Mouse (Mus musculus): ENCODE data around the gene Gpc5. TPM values are rescaled to one million over a fixed set of nuclear protein-coding genes. Genes with fewer than 3 reads are reported as not detected.

Gene Gpc5
- 7.4 and 10.4 TPM in 2 replicates for polyA plus RNA-seq (2015; fragmentation: Nextera tagmentation; extraction: Ambion mirVana)

- H3K27ac ChIP-seq (ENCODE audit: low read length): 0 out of 2 replicates have a peak within 1 kb of the TSS, but pooled peaks have one; percentile 20
- under 1% methylated on average over 30 of the region's 31 CpGs for WGBS
- H3K36me3 ChIP-seq (ENCODE audit: control insufficient read depth, insufficient read depth, low read length): no peaks in the 10 kb centered on the region
- peak within 1 kb of the TSS; percentile 77 for H3K4me3 ChIP-seq (ENCODE audit: low read depth, low read length)
- H3K4me1 ChIP-seq (ENCODE audit: control insufficient read depth, insufficient read depth, low read length): peaks cover 11% of the 10 kb centered on the region
- H3K27me3 ChIP-seq (ENCODE audit: control insufficient read depth, insufficient read depth, low read depth, low read length): peaks cover 20% of the 10 kb centered on the region
- peak within 1 kb of the TSS; percentile 74 for H3K9ac ChIP-seq (ENCODE audit: low read depth, low read length)
- no peaks in the 10 kb centered on the region for H3K9me3 ChIP-seq (replicated peaks; ENCODE audit: control insufficient read depth, low read length, poor library complexity, severe bottlenecking)
- peak; percentile 100 for ATAC-seq
- H3K4me2 ChIP-seq (ENCODE audit: low read length): peak within 1 kb of the TSS; percentile 97
Observed at GRCm38 (mm10) chr14:115092081-115092480, at the start of gene Gpc5. Gene Gpc5, plus strand, starts transcription at chr14:115092215.

GRCm38 (mm10) chr14:115042660-115043059 is 49.4 kb upstream of the Gpc5 start:
- no peak for ATAC-seq
- 0% methylated on average over 4 of the region's 4 CpGs for WGBS
- H3K9ac ChIP-seq (ENCODE audit: low read depth, low read length): peak overlapping the region; percentile 96; the same call in 1 of the 2 replicates
- peak overlapping the region; percentile 78 for H3K4me2 ChIP-seq (ENCODE audit: low read length)
- no peak overlapping the region for H3K27ac ChIP-seq (ENCODE audit: low read length)
- no peaks in the 10 kb centered on the region for H3K9me3 ChIP-seq (replicated peaks; ENCODE audit: control insufficient read depth, low read length, poor library complexity, severe bottlenecking)
- peaks cover 26% of the 10 kb centered on the region for H3K4me1 ChIP-seq (ENCODE audit: control insufficient read depth, insufficient read depth, low read length)
- H3K36me3 ChIP-seq (ENCODE audit: control insufficient read depth, insufficient read depth, low read length): peaks cover 6% of the 10 kb centered on the region; the same call in 1 of the 2 replicates
- no peaks in the 10 kb centered on the region; the same call in 1 of the 2 replicates for H3K27me3 ChIP-seq (ENCODE audit: control insufficient read depth, insufficient read depth, low read depth, low read length)
- peak overlapping the region; percentile 90 for H3K4me3 ChIP-seq (ENCODE audit: low read depth, low read length)

- WGBS: 79% methylated on average over 5 of the region's 5 CpGs
- Histone ChIP-seq H3K4me1 (ENCODE audit: control insufficient read depth, insufficient read depth, low read length) (peaks cover 26% of the 10 kb centered on the region), H3K36me3 (ENCODE audit: control insufficient read depth, insufficient read depth, low read length) (peaks cover 6% of the 10 kb centered on the region; the same call in 1 of the 2 replicates)
Observed at GRCm38 (mm10) chr14:115044016-115044415, 48.0 kb upstream of the Gpc5 start.

GRCm38 (mm10) chr14:115045712-115046111 is 46.3 kb upstream of the Gpc5 start:
- Histone ChIP-seq H3K27me3 (ENCODE audit: control insufficient read depth, insufficient read depth, low read depth, low read length) (no peaks in the 10 kb centered on the region), H3K9ac (ENCODE audit: low read depth, low read length) (no peak overlapping the region), H3K4me1 (ENCODE audit: control insufficient read depth, insufficient read depth, low read length) (peaks cover 22% of the 10 kb centered on the region), H3K4me3 (ENCODE audit: low read depth, low read length) (no peak overlapping the region), H3K36me3 (ENCODE audit: control insufficient read depth, insufficient read depth, low read length) (peaks cover 6% of the 10 kb centered on the region; the same call in 1 of the 2 replicates), H3K9me3 (replicated peaks; ENCODE audit: control insufficient read depth, low read length, poor library complexity, severe bottlenecking) (no peaks in the 10 kb centered on the region), H3K27ac (ENCODE audit: low read length) (no peak overlapping the region), H3K4me2 (ENCODE audit: low read length) (no peak overlapping the region)
- WGBS: 69% methylated on average over 3 of the region's 3 CpGs
- ATAC-seq: no peak

More at GRCm38 (mm10) chr14:115044016-115044415, 48.0 kb upstream of the Gpc5 start:
- Histone ChIP-seq H3K27me3 (ENCODE audit: control insufficient read depth, insufficient read depth, low read depth, low read length) (no peaks in the 10 kb centered on the region), H3K4me2 (ENCODE audit: low read length) (peak overlapping the region; percentile 31; the same call in 1 of the 2 replicates), H3K4me3 (ENCODE audit: low read depth, low read length) (no peak overlapping the region), H3K27ac (ENCODE audit: low read length) (no peak overlapping the region), H3K9ac (ENCODE audit: low read depth, low read length) (no peak overlapping the region), H3K9me3 (replicated peaks; ENCODE audit: control insufficient read depth, low read length, poor library complexity, severe bottlenecking) (no peaks in the 10 kb centered on the region)
- ATAC-seq: no peak

GRCm38 (mm10) chr14:115047316-115047715 is 44.7 kb upstream of the Gpc5 start:
- peaks cover 22% of the 10 kb centered on the region for H3K4me1 ChIP-seq (ENCODE audit: control insufficient read depth, insufficient read depth, low read length)
- H3K9ac ChIP-seq (ENCODE audit: low read depth, low read length): no peak overlapping the region
- ATAC-seq: no peak
- no peak overlapping the region for H3K4me3 ChIP-seq (ENCODE audit: low read depth, low read length)
- H3K27me3 ChIP-seq (ENCODE audit: control insufficient read depth, insufficient read depth, low read depth, low read length): no peaks in the 10 kb centered on the region
- H3K27ac ChIP-seq (ENCODE audit: low read length): no peak overlapping the region
- H3K4me2 ChIP-seq (ENCODE audit: low read length): no peak overlapping the region
- H3K36me3 ChIP-seq (ENCODE audit: control insufficient read depth, insufficient read depth, low read length): peaks cover 6% of the 10 kb centered on the region; the same call in 1 of the 2 replicates
- WGBS: 84% methylated on average over 3 of the region's 3 CpGs
- H3K9me3 ChIP-seq (replicated peaks; ENCODE audit: control insufficient read depth, low read length, poor library complexity, severe bottlenecking): no peaks in the 10 kb centered on the region

- Histone ChIP-seq H3K4me2 (ENCODE audit: low read length) (no peak overlapping the region), H3K9ac (ENCODE audit: low read depth, low read length) (no peak overlapping the region), H3K4me3 (ENCODE audit: low read depth, low read length) (no peak overlapping the region), H3K4me1 (ENCODE audit: control insufficient read depth, insufficient read depth, low read length) (peaks cover 17% of the 10 kb centered on the region), H3K27ac (ENCODE audit: low read length) (no peak overlapping the region), H3K27me3 (ENCODE audit: control insufficient read depth, insufficient read depth, low read depth, low read length) (no peaks in the 10 kb centered on the region), H3K36me3 (ENCODE audit: control insufficient read depth, insufficient read depth, low read length) (peaks cover 6% of the 10 kb centered on the region; the same call in 1 of the 2 replicates), H3K9me3 (replicated peaks; ENCODE audit: control insufficient read depth, low read length, poor library complexity, severe bottlenecking) (no peaks in the 10 kb centered on the region)
- WGBS: 63% methylated on average over 5 of the region's 5 CpGs
- no peak for ATAC-seq
Observed at GRCm38 (mm10) chr14:115047990-115048862, 43.8 kb upstream of the Gpc5 start.

GRCm38 (mm10) chr14:115048863-115049566 is 43.0 kb upstream of the Gpc5 start:
- H3K4me3 ChIP-seq (ENCODE audit: low read depth, low read length): no peak overlapping the region
- no peak overlapping the region for H3K9ac ChIP-seq (ENCODE audit: low read depth, low read length)
- no peaks in the 10 kb centered on the region for H3K9me3 ChIP-seq (replicated peaks; ENCODE audit: control insufficient read depth, low read length, poor library complexity, severe bottlenecking)
- H3K4me1 ChIP-seq (ENCODE audit: control insufficient read depth, insufficient read depth, low read length): peaks cover 9% of the 10 kb centered on the region
- 37% methylated on average over 5 of the region's 5 CpGs for WGBS
- H3K27ac ChIP-seq (ENCODE audit: low read length): no peak overlapping the region
- no peaks in the 10 kb centered on the region for H3K27me3 ChIP-seq (ENCODE audit: control insufficient read depth, insufficient read depth, low read depth, low read length)
- no peak for ATAC-seq
- H3K36me3 ChIP-seq (ENCODE audit: control insufficient read depth, insufficient read depth, low read length): peaks cover 6% of the 10 kb centered on the region; the same call in 1 of the 2 replicates
- no peak overlapping the region for H3K4me2 ChIP-seq (ENCODE audit: low read length)

GRCm38 (mm10) chr14:115049831-115050230 is 42.2 kb upstream of the Gpc5 start:
- H3K9me3 ChIP-seq (replicated peaks; ENCODE audit: control insufficient read depth, low read length, poor library complexity, severe bottlenecking): no peaks in the 10 kb centered on the region
- no peak overlapping the region for H3K27ac ChIP-seq (ENCODE audit: low read length)
- no peak overlapping the region for H3K4me3 ChIP-seq (ENCODE audit: low read depth, low read length)
- H3K9ac ChIP-seq (ENCODE audit: low read depth, low read length): no peak overlapping the region
- no peak for ATAC-seq
- no peak overlapping the region for H3K4me2 ChIP-seq (ENCODE audit: low read length)
- H3K4me1 ChIP-seq (ENCODE audit: control insufficient read depth, insufficient read depth, low read length): peaks cover 7% of the 10 kb centered on the region
- H3K27me3 ChIP-seq (ENCODE audit: control insufficient read depth, insufficient read depth, low read depth, low read length): no peaks in the 10 kb centered on the region
- H3K36me3 ChIP-seq (ENCODE audit: control insufficient read depth, insufficient read depth, low read length): peaks cover 6% of the 10 kb centered on the region; the same call in 1 of the 2 replicates
